Mouse (Mus musculus) hindbrain, embryonic 13.5 days (tissue): ENCODE data around the gene Grasp. TPM values are rescaled to one million over a fixed set of nuclear protein-coding genes. Genes with fewer than 3 reads are reported as not detected.

ENCODE experiments used
- ATAC-seq: fragments of 200-750 bp; cut with Nextera tagmentation; 2 replicates; pipeline ENCODE4 v1.8.0; 2017; ENCODE audit warnings: moderate TSS enrichment; ENCODE audit not compliant: low FRiP score
- H3K27ac ChIP-seq: fragments of 300-500 bp; sonication (generic); 2 replicates; pipeline ENCODE4 v1.5.1; 2015; ENCODE audit warnings: inconsistent platforms, mild to moderate bottlenecking, moderate library complexity
- H3K27me3 ChIP-seq: fragments of 300-500 bp; sonication (generic); 2 replicates; pipeline ENCODE4 v1.6.1; 2015; ENCODE audit warnings: mild to moderate bottlenecking, inconsistent platforms
- H3K36me3 ChIP-seq: fragments of 300-500 bp; sonication (generic); 2 replicates; pipeline ENCODE4 v1.6.1; 2015; ENCODE audit warnings: mild to moderate bottlenecking, inconsistent platforms
- H3K4me1 ChIP-seq: fragments of 300-500 bp; sonication (generic); replicated peaks from 2 replicates; pipeline ENCODE4 v1.6.1; 2015; ENCODE audit warnings: inconsistent platforms
- H3K4me2 ChIP-seq: fragments of 300-500 bp; sonication (generic); 2 replicates; pipeline ENCODE4 v1.6.1; 2015; ENCODE audit warnings: inconsistent platforms, mild to moderate bottlenecking, moderate library complexity
- H3K4me3 ChIP-seq: fragments of 300-500 bp; sonication (generic); 2 replicates; pipeline ENCODE4 v1.5.1; 2015; ENCODE audit warnings: mild to moderate bottlenecking, inconsistent platforms
- H3K9ac ChIP-seq: fragments of 300-500 bp; sonication (generic); 2 replicates; pipeline ENCODE4 v1.6.1; 2015; ENCODE audit warnings: mild to moderate bottlenecking, inconsistent platforms
- H3K9me3 ChIP-seq: fragments of 300-500 bp; sonication (generic); 2 replicates; pipeline ENCODE4 v1.6.1; 2016; ENCODE audit warnings: inconsistent platforms
- WGBS: fragments of 180-500 bp; shearing (Covaris S2); methylation state at CpG from one replicate; pipeline ENCODE4 v1.1.7; 2015; 5-methylcytosine and 5-hydroxymethylcytosine counted together
- polyA plus RNA-seq: library from polyadenylated mRNA; unstranded; fragments of >200 nt; fragmentation: Nextera tagmentation; extraction: Ambion mirVana; gene quantifications from 2 replicates; pipeline ENCODE4 v1.2.1, GENCODE M21; 2015

The Grasp gene
- polyA plus RNA-seq, 1 experiment from 2014 or later: 1.8 TPM

GRCm38 (mm10) chr15:101184300-101184699 is 39.7 kb upstream of the Grasp start:
- peaks cover 57% of the 10 kb centered on the region for H3K4me1 ChIP-seq
- H3K9ac ChIP-seq: no peak overlapping the region
- peaks cover 9% of the 10 kb centered on the region for H3K36me3 ChIP-seq
- no peak overlapping the region for H3K4me3 ChIP-seq
- no peak overlapping the region for H3K27ac ChIP-seq
- 95% methylated on average over 8 of the region's 8 CpGs for WGBS
- H3K4me2 ChIP-seq: no peak overlapping the region
- no peaks in the 10 kb centered on the region for H3K27me3 ChIP-seq
- ATAC-seq: no peak
- H3K9me3 ChIP-seq: no peaks in the 10 kb centered on the region

GRCm38 (mm10) chr15:101185549-101185948 is 38.4 kb upstream of the Grasp start:
- 94% methylated on average over 3 of the region's 3 CpGs for WGBS
- Histone ChIP-seq H3K27me3 (no peaks in the 10 kb centered on the region), H3K4me1 (peaks cover 57% of the 10 kb centered on the region), H3K9ac (no peak overlapping the region), H3K4me2 (no peak overlapping the region), H3K9me3 (no peaks in the 10 kb centered on the region), H3K36me3 (peaks cover 9% of the 10 kb centered on the region), H3K27ac (no peak overlapping the region), H3K4me3 (no peak overlapping the region)
- no peak for ATAC-seq

- H3K27me3 ChIP-seq: no peaks in the 10 kb centered on the region
- WGBS: 92% methylated on average over 5 of the region's 5 CpGs
Observed at GRCm38 (mm10) chr15:101187907-101188306, 36.1 kb upstream of the Grasp start.

GRCm38 (mm10) chr15:101189981-101190761 is 33.8 kb upstream of the Grasp start:
- Histone ChIP-seq H3K4me2 (no peak overlapping the region), H3K36me3 (peaks cover 24% of the 10 kb centered on the region), H3K4me3 (no peak overlapping the region), H3K9me3 (no peaks in the 10 kb centered on the region), H3K27ac (no peak overlapping the region), H3K9ac (no peak overlapping the region), H3K27me3 (no peaks in the 10 kb centered on the region), H3K4me1 (peaks cover 61% of the 10 kb centered on the region)
- ATAC-seq: no peak
- WGBS: 79% methylated on average over 10 of the region's 10 CpGs

More at GRCm38 (mm10) chr15:101187907-101188306, 36.1 kb upstream of the Grasp start:
- no peak overlapping the region for H3K4me2 ChIP-seq
- no peak overlapping the region for H3K27ac ChIP-seq
- H3K4me1 ChIP-seq: peaks cover 59% of the 10 kb centered on the region
- H3K9ac ChIP-seq: no peak overlapping the region
- ATAC-seq: no peak
- peaks cover 9% of the 10 kb centered on the region for H3K36me3 ChIP-seq
- no peaks in the 10 kb centered on the region for H3K9me3 ChIP-seq
- no peak overlapping the region for H3K4me3 ChIP-seq

- Histone ChIP-seq H3K4me2 (no peak overlapping the region), H3K4me3 (no peak overlapping the region), H3K9ac (no peak overlapping the region), H3K36me3 (peaks cover 26% of the 10 kb centered on the region), H3K9me3 (no peaks in the 10 kb centered on the region), H3K27ac (no peak overlapping the region), H3K4me1 (peaks cover 61% of the 10 kb centered on the region), H3K27me3 (no peaks in the 10 kb centered on the region)
- 78% methylated on average over 5 of the region's 5 CpGs for WGBS
- no peak for ATAC-seq
Observed at GRCm38 (mm10) chr15:101190762-101191150, 33.2 kb upstream of the Grasp start.

- no peak overlapping the region for H3K4me3 ChIP-seq
- H3K9ac ChIP-seq: no peak overlapping the region
- no peaks in the 10 kb centered on the region for H3K27me3 ChIP-seq
- 14% methylated on average over 13 of the region's 13 CpGs for WGBS
- ATAC-seq: peak; percentile 50; the same call in 1 of the 2 replicates
- peaks cover 30% of the 10 kb centered on the region for H3K36me3 ChIP-seq
- no peak overlapping the region for H3K4me2 ChIP-seq
- peaks cover 61% of the 10 kb centered on the region for H3K4me1 ChIP-seq
- H3K27ac ChIP-seq: peak overlapping the region; percentile 30
- no peaks in the 10 kb centered on the region for H3K9me3 ChIP-seq
Observed at GRCm38 (mm10) chr15:101191459-101192259, 32.3 kb upstream of the Grasp start.

- Histone ChIP-seq H3K36me3 (peaks cover 35% of the 10 kb centered on the region), H3K4me2 (no peak overlapping the region), H3K4me1 (peaks cover 61% of the 10 kb centered on the region), H3K27me3 (no peaks in the 10 kb centered on the region), H3K4me3 (no peak overlapping the region), H3K9ac (no peak overlapping the region), H3K27ac (peak overlapping the region; percentile 10; the same call in 1 of the 2 replicates), H3K9me3 (no peaks in the 10 kb centered on the region)
- ATAC-seq: no peak
- 49% methylated on average over 7 of the region's 7 CpGs for WGBS
Observed at GRCm38 (mm10) chr15:101192260-101192640, 31.7 kb upstream of the Grasp start.

- Histone ChIP-seq H3K4me3 (no peak overlapping the region), H3K9ac (no peak overlapping the region), H3K27ac (peak overlapping the region; percentile 10; the same call in 1 of the 2 replicates), H3K4me2 (no peak overlapping the region), H3K9me3 (no peaks in the 10 kb centered on the region), H3K36me3 (peaks cover 39% of the 10 kb centered on the region), H3K27me3 (no peaks in the 10 kb centered on the region), H3K4me1 (peaks cover 64% of the 10 kb centered on the region)
- WGBS: 85% methylated on average over 7 of the region's 7 CpGs
- ATAC-seq: no peak
Observed at GRCm38 (mm10) chr15:101192651-101193050, 31.3 kb upstream of the Grasp start.

- no peak overlapping the region for H3K4me2 ChIP-seq
- no peaks in the 10 kb centered on the region for H3K27me3 ChIP-seq
- no peak for ATAC-seq
- no peaks in the 10 kb centered on the region for H3K9me3 ChIP-seq
- H3K27ac ChIP-seq: no peak overlapping the region
- H3K4me1 ChIP-seq: peaks cover 54% of the 10 kb centered on the region
- no peak overlapping the region for H3K4me3 ChIP-seq
- 97% methylated on average over 6 of the region's 6 CpGs for WGBS
- H3K9ac ChIP-seq: no peak overlapping the region
- H3K36me3 ChIP-seq: peaks cover 51% of the 10 kb centered on the region
Observed at GRCm38 (mm10) chr15:101193971-101194370, 30.0 kb upstream of the Grasp start.

- WGBS: 90% methylated on average over 16 of the region's 16 CpGs
- H3K4me3 ChIP-seq: no peak overlapping the region
- no peak for ATAC-seq
- peaks cover 45% of the 10 kb centered on the region for H3K4me1 ChIP-seq
- H3K27me3 ChIP-seq: no peaks in the 10 kb centered on the region
- peaks cover 62% of the 10 kb centered on the region for H3K36me3 ChIP-seq
- H3K4me2 ChIP-seq: no peak overlapping the region
- no peak overlapping the region for H3K27ac ChIP-seq
- H3K9ac ChIP-seq: no peak overlapping the region
- no peaks in the 10 kb centered on the region for H3K9me3 ChIP-seq
Observed at GRCm38 (mm10) chr15:101194951-101195823, 28.8 kb upstream of the Grasp start.

GRCm38 (mm10) chr15:101196079-101196795 is 27.8 kb upstream of the Grasp start:
- H3K27me3 ChIP-seq: no peaks in the 10 kb centered on the region
- no peaks in the 10 kb centered on the region for H3K9me3 ChIP-seq
- no peak overlapping the region for H3K9ac ChIP-seq
- no peak for ATAC-seq
- H3K4me2 ChIP-seq: no peak overlapping the region
- no peak overlapping the region for H3K27ac ChIP-seq
- H3K4me3 ChIP-seq: no peak overlapping the region
- peaks cover 72% of the 10 kb centered on the region for H3K36me3 ChIP-seq
- WGBS: 92% methylated on average over 8 of the region's 8 CpGs
- H3K4me1 ChIP-seq: peaks cover 34% of the 10 kb centered on the region
